Mouse (Mus musculus) hindbrain, embryonic 15.5 days (tissue): Measurements from ENCODE around the gene Pacs2. TPM values are rescaled to one million over a fixed set of nuclear protein-coding genes. Genes with fewer than 3 reads are reported as not detected.

Experiments
- ATAC-seq: fragments of 200-750 bp; cut with Nextera tagmentation; 2 replicates; pipeline ENCODE4 v1.8.0; 2017; ENCODE audit warnings: low read depth, moderate number of reproducible peaks, moderate TSS enrichment; ENCODE audit not compliant: low FRiP score
- H3K27ac ChIP-seq: fragments of 300-500 bp; sonication (generic); replicated peaks from 2 replicates; pipeline ENCODE4 v1.5.1; 2015; ENCODE audit warnings: mild to moderate bottlenecking, inconsistent platforms
- H3K27me3 ChIP-seq: fragments of 300-500 bp; sonication (generic); 2 replicates; pipeline ENCODE4 v1.6.1; 2015; ENCODE audit warnings: control low read depth, inconsistent platforms
- H3K36me3 ChIP-seq: fragments of 300-500 bp; sonication (generic); 2 replicates; pipeline ENCODE4 v1.6.1; 2015; ENCODE audit warnings: control low read depth, inconsistent platforms
- H3K4me1 ChIP-seq: fragments of 300-500 bp; sonication (generic); replicated peaks from 2 replicates; pipeline ENCODE4 v1.6.1; 2015; ENCODE audit warnings: control low read depth, inconsistent platforms
- H3K4me2 ChIP-seq: fragments of 300-500 bp; sonication (generic); 2 replicates; pipeline ENCODE4 v1.6.1; 2015; ENCODE audit warnings: moderate library complexity, mild to moderate bottlenecking, inconsistent platforms
- H3K4me3 ChIP-seq: fragments of 300-500 bp; sonication (generic); 2 replicates; pipeline ENCODE4 v1.5.1; 2015; ENCODE audit warnings: mild to moderate bottlenecking, inconsistent platforms
- H3K9ac ChIP-seq: fragments of 300-500 bp; sonication (generic); 2 replicates; pipeline ENCODE4 v1.6.1; 2015; ENCODE audit warnings: inconsistent platforms
- H3K9me3 ChIP-seq: fragments of 300-500 bp; sonication (generic); 2 replicates; pipeline ENCODE4 v1.6.1; 2016; ENCODE audit warnings: control low read depth, inconsistent platforms
- WGBS: fragments of 180-500 bp; shearing (Covaris S2); methylation state at CpG from one replicate; pipeline ENCODE4 v1.1.7; 2015; 5-methylcytosine and 5-hydroxymethylcytosine counted together
- polyA plus RNA-seq: library from polyadenylated mRNA; unstranded; fragments of >200 nt; fragmentation: Nextera tagmentation; extraction: Ambion mirVana; gene quantifications from 2 replicates; pipeline ENCODE4 v1.2.1, GENCODE M21; 2015

Pacs2 gene
- polyA plus RNA-seq, 1 experiment from 2014 or later, result 32.3 TPM

- no peaks in the 10 kb centered on the region for H3K9me3 ChIP-seq
- H3K9ac ChIP-seq, result peak overlapping the region; percentile 97
- H3K27ac ChIP-seq, result peak overlapping the region; percentile 90
- H3K4me2 ChIP-seq, result peak overlapping the region; percentile 74
- peaks cover 51% of the 10 kb centered on the region for H3K4me1 ChIP-seq
- peak; percentile 23 for ATAC-seq
- no peaks in the 10 kb centered on the region for H3K27me3 ChIP-seq
- H3K4me3 ChIP-seq, result peak overlapping the region; percentile 99
- 2% methylated on average over 51 of the region's 64 CpGs for WGBS
- H3K36me3 ChIP-seq, result no peaks in the 10 kb centered on the region; the same call in 1 of the 2 replicates
These were observed 551 bp downstream of the Pacs2 start for GRCm38 (mm10) chr12:113014561-113015556.

- Histone ChIP-seq H3K9ac (no peak overlapping the region), H3K4me3 (peak overlapping the region; percentile 99; the same call in 1 of the 2 replicates), H3K4me2 (peak overlapping the region; percentile 74), H3K4me1 (peaks cover 51% of the 10 kb centered on the region), H3K9me3 (no peaks in the 10 kb centered on the region), H3K27me3 (no peaks in the 10 kb centered on the region), H3K36me3 (peaks cover under 1% of the 10 kb centered on the region; the same call in 1 of the 2 replicates), H3K27ac (no peak overlapping the region)
- ATAC-seq, result no peak
- 82% methylated on average over 4 of the region's 4 CpGs for WGBS
These were observed 1.6 kb downstream of the Pacs2 start for GRCm38 (mm10) chr12:113015956-113016355.

- Histone ChIP-seq H3K4me2 (peak overlapping the region; percentile 22), H3K27me3 (no peaks in the 10 kb centered on the region), H3K27ac (no peak overlapping the region), H3K9ac (no peak overlapping the region), H3K4me3 (no peak overlapping the region), H3K4me1 (peaks cover 51% of the 10 kb centered on the region), H3K36me3 (peaks cover 2% of the 10 kb centered on the region; the same call in 1 of the 2 replicates), H3K9me3 (no peaks in the 10 kb centered on the region)
- no peak for ATAC-seq
- 78% methylated on average over 8 of the region's 8 CpGs for WGBS
These were observed 2.7 kb downstream of the Pacs2 start for GRCm38 (mm10) chr12:113016976-113017375.

- Histone ChIP-seq H3K9me3 (no peaks in the 10 kb centered on the region), H3K36me3 (peaks cover 2% of the 10 kb centered on the region; the same call in 1 of the 2 replicates), H3K9ac (no peak overlapping the region), H3K4me1 (peaks cover 51% of the 10 kb centered on the region), H3K27ac (no peak overlapping the region), H3K4me3 (no peak overlapping the region), H3K27me3 (no peaks in the 10 kb centered on the region), H3K4me2 (no peak overlapping the region)
- no peak for ATAC-seq
- 75% methylated on average over 9 of the region's 9 CpGs for WGBS
These were observed 3.2 kb downstream of the Pacs2 start for GRCm38 (mm10) chr12:113017429-113017984.

GRCm38 (mm10) chr12:113018763-113019162 is 4.5 kb downstream of the Pacs2 start:
- H3K4me1 ChIP-seq, result peaks cover 39% of the 10 kb centered on the region
- no peaks in the 10 kb centered on the region for H3K9me3 ChIP-seq
- WGBS, result 91% methylated on average over 4 of the region's 4 CpGs
- H3K9ac ChIP-seq, result no peak overlapping the region
- no peak overlapping the region for H3K4me2 ChIP-seq
- ATAC-seq, result no peak
- no peak overlapping the region for H3K4me3 ChIP-seq
- no peak overlapping the region for H3K27ac ChIP-seq
- peaks cover 2% of the 10 kb centered on the region; the same call in 1 of the 2 replicates for H3K36me3 ChIP-seq
- H3K27me3 ChIP-seq, result no peaks in the 10 kb centered on the region

DNA sequence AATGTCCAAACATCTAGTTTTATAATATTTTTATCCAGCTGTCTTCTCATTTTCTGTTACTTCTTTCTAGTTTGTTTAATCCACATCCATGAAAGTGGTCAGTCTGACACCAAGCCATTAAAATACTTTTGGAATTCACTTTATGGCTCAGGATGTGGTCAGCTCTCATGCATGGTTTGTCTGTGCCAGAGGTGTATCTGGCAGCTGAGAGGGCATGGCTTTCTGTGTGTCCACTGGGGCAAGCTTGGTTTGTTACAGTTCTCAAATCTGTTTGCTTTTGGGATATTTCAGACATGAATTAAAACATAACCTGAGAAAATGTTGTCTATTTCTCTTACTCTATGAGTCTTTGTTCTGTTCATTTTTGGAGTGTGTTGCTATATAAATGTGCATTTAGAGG is 7.2 kb downstream of the Pacs2 start:
- Histone ChIP-seq H3K27me3 (no peaks in the 10 kb centered on the region), H3K36me3 (peaks cover 2% of the 10 kb centered on the region; the same call in 1 of the 2 replicates), H3K4me2 (no peak overlapping the region), H3K9me3 (no peaks in the 10 kb centered on the region), H3K4me1 (peaks cover 24% of the 10 kb centered on the region), H3K9ac (no peak overlapping the region), H3K4me3 (no peak overlapping the region), H3K27ac (no peak overlapping the region)
- ATAC-seq, result no peak

- Histone ChIP-seq H3K4me2 (no peak overlapping the region), H3K4me3 (no peak overlapping the region), H3K27me3 (no peaks in the 10 kb centered on the region), H3K9ac (no peak overlapping the region), H3K9me3 (no peaks in the 10 kb centered on the region), H3K36me3 (peaks cover 2% of the 10 kb centered on the region; the same call in 1 of the 2 replicates), H3K4me1 (peaks cover 17% of the 10 kb centered on the region), H3K27ac (no peak overlapping the region)
- no peak for ATAC-seq
- 84% methylated on average over 4 of the region's 4 CpGs for WGBS
These were observed 8.8 kb downstream of the Pacs2 start for GRCm38 (mm10) chr12:113023082-113023481.

GRCm38 (mm10) chr12:113026557-113026956 is 12.2 kb downstream of the Pacs2 start:
- 96% methylated on average over 1 of the region's 1 CpGs for WGBS

DNA sequence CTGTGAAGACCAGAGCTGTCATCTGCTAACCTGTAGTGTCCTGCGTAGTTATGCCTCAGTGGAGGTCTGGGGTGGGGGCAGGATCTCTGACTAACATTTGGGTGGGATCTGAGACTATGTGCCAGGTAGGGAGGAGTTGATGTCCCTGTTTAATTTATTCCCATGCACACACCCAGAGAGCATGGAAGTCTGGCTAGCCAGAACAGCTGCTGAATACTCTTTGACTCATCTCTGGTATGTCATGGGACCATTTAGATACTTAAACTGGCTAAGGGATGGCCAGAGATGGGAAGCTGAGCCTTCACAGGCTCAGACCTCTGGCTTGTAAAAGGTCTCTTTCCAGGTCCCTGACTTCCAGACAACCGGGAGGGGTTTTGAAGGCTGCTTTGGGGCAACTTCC is 13.2 kb downstream of the Pacs2 start:
- Histone ChIP-seq H3K36me3 (no peaks in the 10 kb centered on the region), H3K9ac (no peak overlapping the region), H3K4me2 (no peak overlapping the region), H3K9me3 (no peaks in the 10 kb centered on the region), H3K4me1 (peaks cover 33% of the 10 kb centered on the region), H3K27ac (no peak overlapping the region), H3K4me3 (no peak overlapping the region), H3K27me3 (no peaks in the 10 kb centered on the region)
- ATAC-seq, result no peak
- 92% methylated on average over 2 of the region's 2 CpGs for WGBS

More at GRCm38 (mm10) chr12:113026557-113026956, 12.2 kb downstream of the Pacs2 start:
- no peak overlapping the region for H3K9ac ChIP-seq
- no peaks in the 10 kb centered on the region for H3K27me3 ChIP-seq
- peaks cover 24% of the 10 kb centered on the region for H3K4me1 ChIP-seq
- H3K36me3 ChIP-seq, result no peaks in the 10 kb centered on the region
- no peak overlapping the region for H3K4me2 ChIP-seq
- H3K27ac ChIP-seq, result no peak overlapping the region
- ATAC-seq, result no peak
- no peaks in the 10 kb centered on the region for H3K9me3 ChIP-seq
- no peak overlapping the region for H3K4me3 ChIP-seq

DNA sequence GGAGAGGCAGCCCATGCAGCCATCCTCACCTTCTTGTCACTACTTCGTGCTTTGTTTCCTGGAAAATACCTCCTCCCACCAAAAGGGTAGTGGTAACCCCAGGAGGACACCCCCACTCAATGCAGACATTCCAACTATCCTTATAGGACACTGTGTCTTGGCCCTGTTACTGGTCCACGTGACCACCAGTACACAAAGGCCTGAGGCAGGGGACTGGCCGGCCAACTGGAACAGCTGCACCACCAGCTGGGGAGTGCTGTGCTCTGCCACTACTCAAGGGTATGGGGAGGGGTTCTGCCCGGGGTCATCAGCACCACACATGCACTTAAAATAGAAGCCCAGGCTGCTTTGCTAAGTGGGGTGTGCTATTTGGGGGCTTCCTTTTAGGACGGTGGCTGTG is 13.8 kb downstream of the Pacs2 start:
- no peaks in the 10 kb centered on the region for H3K27me3 ChIP-seq
- H3K4me3 ChIP-seq, result no peak overlapping the region
- ATAC-seq, result peak; percentile 49; the same call in 1 of the 2 replicates
- H3K4me2 ChIP-seq, result no peak overlapping the region
- no peaks in the 10 kb centered on the region for H3K36me3 ChIP-seq
- 36% methylated on average over 5 of the region's 5 CpGs for WGBS
- no peak overlapping the region for H3K9ac ChIP-seq
- H3K27ac ChIP-seq, result peak overlapping the region; percentile 58; the same call in 1 of the 2 replicates
- H3K4me1 ChIP-seq, result peaks cover 39% of the 10 kb centered on the region
- no peaks in the 10 kb centered on the region for H3K9me3 ChIP-seq

GRCm38 (mm10) chr12:113028898-113029297 is 14.6 kb downstream of the Pacs2 start:
- Histone ChIP-seq H3K4me1 (peaks cover 47% of the 10 kb centered on the region), H3K9me3 (no peaks in the 10 kb centered on the region), H3K4me2 (no peak overlapping the region), H3K9ac (no peak overlapping the region), H3K36me3 (no peaks in the 10 kb centered on the region), H3K4me3 (no peak overlapping the region), H3K27me3 (no peaks in the 10 kb centered on the region), H3K27ac (peak overlapping the region; percentile 58)
- WGBS, result 52% methylated on average over 9 of the region's 9 CpGs
- no peak for ATAC-seq

GRCm38 (mm10) chr12:113030046-113030445 is 15.7 kb downstream of the Pacs2 start:
- no peak for ATAC-seq
- no peak overlapping the region for H3K27ac ChIP-seq
- no peaks in the 10 kb centered on the region for H3K36me3 ChIP-seq
- no peak overlapping the region for H3K4me3 ChIP-seq
- peaks cover 47% of the 10 kb centered on the region for H3K4me1 ChIP-seq
- H3K9ac ChIP-seq, result no peak overlapping the region
- WGBS, result 74% methylated on average over 4 of the region's 4 CpGs
- no peak overlapping the region for H3K4me2 ChIP-seq
- no peaks in the 10 kb centered on the region for H3K9me3 ChIP-seq
- no peaks in the 10 kb centered on the region for H3K27me3 ChIP-seq
